Mouse (Mus musculus) spleen, adult 2 months (tissue): ENCODE data around the gene Rnase4. TPM values are rescaled to one million over a fixed set of nuclear protein-coding genes. Genes with fewer than 3 reads are reported as not detected.

ENCODE experiments used
- DNase-seq, 2 experiments: peaks; one replicate each; pipeline versions ENCODE4 v3.0.0 to v3.0.0-alpha.2; 2012 to 2021; ENCODE audit warnings: low spot score in 2 of 2, low read depth in 1 of 2
- H3K27ac ChIP-seq: fragments of 200-500 bp; 2 replicates; pipeline ENCODE4 v1.5.1; 2012; ENCODE audit warnings: low read length, inconsistent platforms; ENCODE audit not compliant: insufficient read depth
- H3K27me3 ChIP-seq: fragments of 200-500 bp; 2 replicates; pipeline ENCODE4 v1.6.1; 2012; ENCODE audit warnings: mild to moderate bottlenecking, moderate library complexity, low read length, inconsistent platforms; ENCODE audit not compliant: control insufficient read depth, insufficient read depth
- H3K36me3 ChIP-seq: fragments of 200-500 bp; 2 replicates; pipeline ENCODE4 v1.6.1; 2012; ENCODE audit warnings: mild to moderate bottlenecking, low read length, inconsistent platforms; ENCODE audit not compliant: control insufficient read depth, insufficient read depth
- H3K4me1 ChIP-seq: fragments of 200-500 bp; 2 replicates; pipeline ENCODE4 v1.6.1; 2011; ENCODE audit warnings: inconsistent platforms; ENCODE audit not compliant: control insufficient read depth, insufficient read depth, insufficient read length
- H3K4me3 ChIP-seq: fragments of 200-500 bp; 2 replicates; pipeline ENCODE4 v1.5.1; 2011; ENCODE audit warnings: mild to moderate bottlenecking, inconsistent platforms; ENCODE audit not compliant: insufficient read depth, insufficient read length; ENCODE audit errors: extremely low read depth
- CTCF ChIP-seq: fragments of 200-500 bp; IDR thresholded peaks from 2 replicates; pipeline ENCODE4 v1.5.1; 2011; ENCODE audit warnings: mild to moderate bottlenecking, inconsistent platforms; ENCODE audit not compliant: insufficient read depth, insufficient read length, insufficient replicate concordance; ENCODE audit errors: extremely low read depth
- POLR2A ChIP-seq: fragments of 200-500 bp; IDR thresholded peaks from 2 replicates; pipeline ENCODE4 v1.6.1; 2011; ENCODE audit warnings: low read depth, low read length, inconsistent platforms
- WGBS: fragments of 180-500 bp; shearing (Covaris S2); methylation state at CpG from one replicate; pipeline ENCODE4 v1.1.7; 2018; 5-methylcytosine and 5-hydroxymethylcytosine counted together
- polyA plus RNA-seq: library from polyadenylated mRNA; depleted of rRNA; stranded (reverse); fragments of >200 nt; gene quantifications from 2 replicates; pipeline ENCODE4 v1.2.3, GENCODE M21; 2012; rRNA removed

The Rnase4 gene
- polyA plus RNA-seq: 18.2 TPM in 2 replicates

DNA sequence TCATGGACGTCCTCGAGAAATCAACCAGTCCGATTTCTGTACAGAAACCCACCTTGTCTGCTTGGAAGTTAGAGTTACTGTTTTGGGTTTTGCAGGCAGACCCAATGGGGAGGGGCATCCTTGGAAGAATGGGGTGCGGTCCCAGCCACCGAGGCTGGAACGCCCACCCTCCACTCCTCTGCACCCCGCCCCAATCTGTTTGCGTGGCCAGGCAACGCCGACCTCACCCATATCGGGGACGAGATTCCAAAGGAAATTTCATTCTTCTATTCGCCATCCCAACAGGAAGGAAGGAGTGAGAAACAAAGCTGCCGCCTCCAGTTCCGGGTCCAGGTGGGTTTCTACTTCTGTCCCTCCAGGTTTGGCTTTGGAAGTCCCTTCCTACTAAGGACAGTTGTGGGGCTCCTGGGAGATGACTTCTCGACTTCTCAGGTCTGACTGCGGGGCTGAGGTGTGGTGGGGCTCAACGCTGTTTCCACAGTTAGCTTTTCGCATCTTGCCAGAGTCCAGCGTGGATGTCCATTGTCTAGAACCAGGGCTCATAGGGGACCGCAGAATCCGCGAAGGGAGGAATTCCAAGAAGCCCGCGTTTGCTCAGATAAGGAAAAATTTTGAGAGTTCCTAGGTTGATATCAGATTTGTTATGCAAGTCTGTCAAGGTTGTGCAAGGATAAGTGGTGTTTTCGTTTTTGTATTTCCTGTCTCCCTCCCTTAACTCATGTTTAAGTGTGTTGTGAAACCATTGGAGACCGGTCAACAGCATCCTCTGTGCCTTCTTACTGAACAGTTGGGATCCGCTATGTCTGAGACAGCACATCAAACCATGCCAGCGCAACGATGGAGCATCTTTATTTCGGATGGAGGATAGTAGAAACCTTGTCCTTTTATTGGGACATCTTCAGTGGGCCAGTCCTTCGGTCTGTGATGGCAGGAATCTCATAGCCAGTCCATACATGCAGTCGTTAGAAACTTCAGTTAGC lies at the start of gene Rnase4, which contains the start of gene Ang:
Rnase4 (plus strand) TSS at position 157 of the 980 bp plus-strand sequence.
Ang (plus strand) TSS at position 230 of the 980 bp plus-strand sequence.
- Histone ChIP-seq H3K4me3 (peak within 1 kb of the TSS; percentile 85), H3K27me3 (no peaks in the 10 kb centered on the region), H3K36me3 (no peaks in the 10 kb centered on the region), H3K4me1 (no peaks in the 10 kb centered on the region), H3K27ac (peak within 1 kb of the TSS; percentile 66)
- DNase-seq: peak in 1 of 2 experiments; percentile 16
- TF ChIP-seq POLR2A: no peak
- TF ChIP-seq CTCF: no peak
- WGBS: 16% methylated on average over 33 of the region's 33 CpGs

DNA sequence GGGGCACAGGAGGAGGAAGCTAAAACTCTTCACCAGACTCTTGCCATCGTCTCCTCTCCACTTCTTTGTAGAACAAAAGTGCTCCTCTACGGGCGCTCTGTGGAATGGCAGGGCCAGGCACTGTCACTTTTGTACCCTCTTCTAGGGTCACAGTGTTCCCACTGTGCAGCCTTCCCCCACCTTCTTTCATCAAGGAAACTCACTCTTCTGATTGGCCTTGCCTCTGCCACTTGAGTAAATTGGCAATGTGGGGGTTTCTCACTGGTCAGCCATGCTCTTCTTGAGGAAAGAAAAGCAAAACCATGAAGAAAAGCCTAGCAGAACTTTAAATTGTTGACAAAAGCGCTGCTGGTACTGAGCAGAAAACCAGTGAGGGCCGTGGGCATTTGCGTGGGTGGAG lies 49.1 kb upstream of the Rnase4 start, which contains the start of gene Rnase9:
Rnase9 (minus strand) TSS at position 101 of the 400 bp plus-strand sequence.
- H3K36me3 ChIP-seq: no peaks in the 10 kb centered on the region
- DNase-seq: no peak
- 89% methylated on average over 6 of the region's 6 CpGs for WGBS
- no peaks in the 10 kb centered on the region for H3K4me1 ChIP-seq
- no peak within 1 kb of the TSS for H3K4me3 ChIP-seq
- H3K27ac ChIP-seq: no peak within 1 kb of the TSS
- no peaks in the 10 kb centered on the region for H3K27me3 ChIP-seq
- TF ChIP-seq POLR2A (no peak), CTCF (no peak)

DNA sequence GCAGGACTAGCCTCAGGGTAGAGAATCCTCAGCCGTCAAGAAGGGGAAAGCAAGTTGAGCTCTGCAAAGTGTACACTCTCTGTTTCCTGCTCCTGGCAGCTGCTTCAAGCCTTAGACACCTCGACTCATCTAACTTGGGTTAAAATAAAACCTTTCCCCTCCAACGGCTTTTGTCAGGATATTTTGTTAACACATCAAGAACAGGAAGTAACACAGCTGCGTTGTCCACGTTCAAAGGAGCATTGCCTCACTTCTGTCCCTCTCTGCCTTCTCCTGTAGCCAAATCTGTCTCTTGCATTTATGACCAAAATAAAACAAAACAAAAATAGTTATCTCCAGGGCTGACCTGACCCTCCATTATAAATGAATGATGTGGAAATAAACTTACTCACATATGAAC lies 43.0 kb upstream of the Rnase4 start:
- Histone ChIP-seq H3K4me1 (0 out of 2 replicates have a peak, but pooled peaks cover 3% of the 10 kb centered on the region), H3K36me3 (no peaks in the 10 kb centered on the region), H3K27me3 (no peaks in the 10 kb centered on the region), H3K4me3 (no peak overlapping the region), H3K27ac (no peak overlapping the region)
- 2% methylated on average over 5 of the region's 5 CpGs for WGBS
- no peak for DNase-seq
- no peak for TF ChIP-seq POLR2A
- TF ChIP-seq CTCF: no peak

DNA sequence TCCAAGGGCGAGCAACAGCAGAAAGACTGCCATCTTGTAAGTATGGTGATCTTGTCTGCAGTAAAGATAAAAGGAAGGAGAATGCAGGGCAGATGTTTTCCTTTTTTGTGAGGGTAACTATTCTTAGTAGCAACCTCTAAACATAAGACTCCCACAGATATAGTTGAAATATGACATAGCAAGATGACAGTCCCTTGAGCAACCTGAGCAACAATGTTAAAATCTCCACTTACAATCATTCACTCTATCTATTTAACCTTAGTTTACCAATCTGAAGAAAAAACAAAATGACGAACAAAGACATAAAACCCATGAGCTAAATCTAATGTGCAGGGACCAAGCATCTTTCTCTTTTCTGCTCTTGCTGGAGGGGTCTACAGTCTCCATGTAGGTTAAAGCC lies 40.8 kb upstream of the Rnase4 start, which contains the start of gene Rnase11:
Rnase11 (minus strand) TSS at position 101 of the 400 bp plus-strand sequence.
- DNase-seq: no peak
- Histone ChIP-seq H3K4me1 (0 out of 2 replicates have a peak, but pooled peaks cover 3% of the 10 kb centered on the region), H3K27ac (no peak within 1 kb of the TSS), H3K36me3 (no peaks in the 10 kb centered on the region), H3K27me3 (no peaks in the 10 kb centered on the region), H3K4me3 (no peak within 1 kb of the TSS)
- 81% methylated on average over 2 of the region's 2 CpGs for WGBS
- TF ChIP-seq CTCF (no peak), POLR2A (no peak)

DNA sequence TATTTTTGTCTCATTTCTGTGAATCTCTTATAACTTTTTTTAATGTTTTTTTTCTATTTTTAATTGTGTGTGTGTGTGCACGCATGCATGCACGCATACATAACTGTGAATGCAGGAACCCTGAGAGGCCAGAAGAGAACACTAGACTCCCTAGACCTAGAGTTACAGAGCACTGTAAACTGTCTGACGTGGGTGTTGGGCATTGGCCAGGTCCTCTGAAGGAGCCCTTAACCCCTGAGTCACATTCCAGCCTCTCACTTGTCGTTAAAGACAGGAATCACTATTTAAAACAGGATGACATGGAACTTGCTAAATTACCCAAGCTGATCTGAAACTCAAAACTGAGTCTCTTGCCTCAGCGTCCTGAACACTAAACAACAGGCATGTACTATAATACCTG lies 38.9 kb upstream of the Rnase4 start:
- TF ChIP-seq CTCF (no peak), POLR2A (no peak)

DNA sequence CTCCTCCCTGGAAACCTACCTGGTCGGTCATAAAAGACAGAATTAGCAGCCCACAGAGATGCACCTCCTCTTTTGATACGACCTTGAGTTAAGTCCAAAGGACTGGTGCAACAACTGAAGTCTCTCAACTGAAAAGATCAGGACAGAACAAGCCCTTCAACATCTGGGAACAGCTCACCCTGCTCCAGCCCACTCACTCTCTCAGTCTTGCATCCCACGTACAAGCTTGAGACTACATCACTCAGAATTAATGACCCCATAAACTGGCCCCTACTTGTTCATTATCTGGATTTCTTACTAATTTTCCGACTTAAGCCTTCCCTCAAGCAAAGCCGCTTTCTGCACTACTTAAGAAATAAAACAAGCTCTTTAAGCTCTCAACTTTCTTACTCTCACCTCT lies 37.7 kb upstream of the Rnase4 start:
- no peak overlapping the region for H3K4me3 ChIP-seq
- no peak for DNase-seq
- WGBS: 85% methylated on average over 5 of the region's 5 CpGs
- H3K4me1 ChIP-seq: peaks cover 3% of the 10 kb centered on the region; the same call in 1 of the 2 replicates
- no peaks in the 10 kb centered on the region for H3K27me3 ChIP-seq
- TF ChIP-seq CTCF: no peak
- TF ChIP-seq POLR2A: no peak
- H3K27ac ChIP-seq: no peak overlapping the region
- no peaks in the 10 kb centered on the region for H3K36me3 ChIP-seq

More for the DNA sequence above, 38.9 kb upstream of the Rnase4 start:
- 0 out of 2 replicates have a peak, but pooled peaks cover 3% of the 10 kb centered on the region for H3K4me1 ChIP-seq
- H3K36me3 ChIP-seq: no peaks in the 10 kb centered on the region
- H3K27me3 ChIP-seq: no peaks in the 10 kb centered on the region
- no peak overlapping the region for H3K4me3 ChIP-seq
- H3K27ac ChIP-seq: no peak overlapping the region
- WGBS: 71% methylated on average over 5 of the region's 5 CpGs
- DNase-seq: no peak
